In the genomic region with DNA sequence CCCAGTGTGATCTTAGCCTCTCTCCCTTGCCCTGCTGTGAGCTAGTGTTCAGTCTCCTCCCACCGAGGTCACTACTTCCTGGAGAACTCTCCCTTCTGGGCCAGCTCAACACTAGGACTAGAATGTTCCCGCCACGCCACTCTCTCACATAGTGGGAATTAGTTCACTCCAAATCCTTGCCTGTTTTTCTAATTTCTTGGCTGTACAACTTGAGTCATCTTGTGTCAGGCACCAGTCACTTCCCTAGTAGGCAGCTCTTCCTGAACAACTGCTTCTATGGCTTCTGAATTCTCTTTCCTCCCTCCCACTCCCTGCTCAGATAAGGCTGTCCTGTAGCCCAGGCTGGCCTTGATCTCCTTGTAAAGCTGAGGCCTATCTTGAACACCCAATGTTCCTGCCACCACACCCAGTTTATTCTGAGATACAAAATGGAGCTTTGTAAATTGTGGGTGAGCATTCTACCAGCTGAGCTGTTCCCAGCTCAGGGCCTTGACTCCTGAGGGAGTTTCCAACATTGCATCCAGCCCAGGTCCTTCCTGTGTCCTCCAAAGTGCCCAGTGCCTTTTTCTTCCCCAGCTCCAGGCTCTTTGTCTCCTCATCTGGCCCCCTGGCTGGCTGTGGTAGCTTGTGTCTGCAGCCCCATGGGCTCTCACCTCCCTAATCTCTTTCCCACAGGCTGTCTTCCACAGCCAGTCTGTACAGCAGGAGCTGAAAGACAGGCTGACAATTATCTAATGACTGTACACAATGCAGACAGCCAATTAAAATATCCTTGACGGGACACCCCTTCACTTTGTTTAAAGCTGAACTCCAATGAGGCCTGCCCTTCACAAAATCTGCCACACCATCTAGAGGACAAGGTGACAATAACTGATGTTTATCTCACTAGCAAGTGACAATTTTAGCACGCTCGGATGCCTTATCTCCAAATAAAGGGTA, we compare ENCODE assay signal across 1 mouse cellular context.
TF ChIP-seq lines count a peak whose summit lies in the region.

No protein-coding gene starts in this region.

TF ChIP-seq in MEL, 35 proteins besides CTCF, POLR2A, EP300 and RAD21 (continued from another document):
- no peak for TF ChIP-seq ZC3H11A (IDR thresholded peaks at IDR 0.05; ENCODE audit: low read depth, low read length)
- 0 out of 2 replicates have a peak, but pooled peaks have one; percentile 12 for TF ChIP-seq MYB (IDR thresholded peaks at IDR 0.05; ENCODE audit: low read depth, low read length)
- TF ChIP-seq MAX (IDR thresholded peaks at IDR 0.05; ENCODE audit: low read length) = peak; percentile 55; the same call in 1 of the 2 replicates
- no peak for TF ChIP-seq ZNF384 (IDR thresholded peaks at IDR 0.05; ENCODE audit: low read depth, low read length)
- peak; percentile 87; the same call in 1 of the 2 replicates for TF ChIP-seq MAZ (IDR thresholded peaks at IDR 0.05; ENCODE audit: low read depth, low read length)
- TF ChIP-seq ZMIZ1 (IDR thresholded peaks at IDR 0.05; ENCODE audit: low read depth, low read length) = peak; percentile 54; the same call in 1 of the 2 replicates
- TF ChIP-seq TCF12 (IDR thresholded peaks at IDR 0.05; ENCODE audit: low read depth, low read length) = peak; percentile 56; the same call in 1 of the 2 replicates
- peak; percentile 48 for TF ChIP-seq SIN3A (IDR thresholded peaks at IDR 0.05; ENCODE audit: low read length)
- TF ChIP-seq SMC3 (IDR thresholded peaks at IDR 0.05; ENCODE audit: low read depth, low read length) = peak; percentile 11; the same call in 1 of the 2 replicates
- no peak for TF ChIP-seq USF2 (IDR thresholded peaks at IDR 0.05; ENCODE audit: borderline replicate concordance in 1 of 2, insufficient read depth in 1 of 2, low read depth in 1 of 2, low read length in 2 of 2)
- peak; percentile 56 for TF ChIP-seq ETS1 (IDR thresholded peaks at IDR 0.05; ENCODE audit: low read depth, low read length)
- peak; percentile 85 for TF ChIP-seq TAL1 (IDR thresholded peaks at IDR 0.05; ENCODE audit: low read length)
- no peak for TF ChIP-seq POLR2AphosphoS2 (IDR thresholded peaks at IDR 0.05; ENCODE audit: low read length)
- TF ChIP-seq MYC (IDR thresholded peaks at IDR 0.05; ENCODE audit: low read depth, low read length) = peak; percentile 53; the same call in 1 of the 2 replicates
- TF ChIP-seq GATA1 (IDR thresholded peaks at IDR 0.05; ENCODE audit: low read depth, low read length) = peak; percentile 78
- TF ChIP-seq KAT2A (conservative IDR thresholded peaks at IDR 0.05; ENCODE audit: low read depth, low read length) = 0 out of 2 replicates have a peak, but pooled peaks have one; percentile 27
- TF ChIP-seq HCFC1 (IDR thresholded peaks at IDR 0.05; ENCODE audit: low read depth, low read length) = 0 out of 2 replicates have a peak, but pooled peaks have one; percentile 54
- TF ChIP-seq NELFE (IDR thresholded peaks at IDR 0.05; ENCODE audit: low read depth, low read length) = peak; percentile 42; the same call in 1 of the 2 replicates
- TF ChIP-seq MXI1 (IDR thresholded peaks at IDR 0.05; ENCODE audit: low read depth, low read length) = 0 out of 2 replicates have a peak, but pooled peaks have one; percentile 54
- no peak for TF ChIP-seq UBTF (IDR thresholded peaks at IDR 0.05; ENCODE audit: borderline replicate concordance, insufficient read depth, low read depth, low read length)
- peak; percentile 79 for TF ChIP-seq RCOR1 (IDR thresholded peaks at IDR 0.05; ENCODE audit: low read depth, low read length)
TF ChIP-seq in MEL: peak in this region for 18.
